Mouse (Mus musculus) heart, postnatal 4 days (tissue): Measurements from ENCODE around the gene Lamc1. TPM values are rescaled to one million over a fixed set of nuclear protein-coding genes. Genes with fewer than 3 reads are reported as not detected.

Source experiments
- DNase-seq: peaks from one replicate; pipeline ENCODE4 v3.0.0; 2021
- total RNA-seq, 2 experiments: library from RNA; stranded (reverse); gene quantifications; 2 replicates each; pipeline ENCODE4 v1.2.3; 2021

Gene Lamc1
- total RNA-seq, 2 experiments from 2014 or later: 351 to 364 TPM

- DNase-seq: peak; percentile 39
Measured at GRCm38 (mm10) chr1:153185828-153186803, 146.5 kb downstream of the Lamc1 start, which contains the start of gene Lamc2. Gene Lamc2, minus strand, starts transcription at chr1:153186447.

GRCm38 (mm10) chr1:153180586-153181289 is 151.8 kb downstream of the Lamc1 start:
- DNase-seq: no peak

GRCm38 (mm10) chr1:153180160-153180559 is 152.4 kb downstream of the Lamc1 start:
- DNase-seq: no peak

- peak; percentile 90 for DNase-seq
Measured at GRCm38 (mm10) chr1:153174801-153175200, 157.8 kb downstream of the Lamc1 start.

- DNase-seq: peak; percentile 66
Measured at GRCm38 (mm10) chr1:153173276-153173675, 159.3 kb downstream of the Lamc1 start.

GRCm38 (mm10) chr1:153172291-153172731 is 160.3 kb downstream of the Lamc1 start:
- DNase-seq: no peak

GRCm38 (mm10) chr1:153171011-153171410 is 161.6 kb downstream of the Lamc1 start:
- DNase-seq: no peak

Other genes starting within 250 kb of the Lamc1 start
- gene Lamc2, start 146.3 kb downstream of the Lamc1 start, total RNA-seq: 10 to 100 TPM; 14.6 to 20.4 TPM
- not detected for gene Shcbp1l, start 92.4 kb upstream of the Lamc1 start, total RNA-seq
- 100 to 1,000 TPM; 115 to 117 TPM for gene Dhx9, start 154.9 kb upstream of the Lamc1 start, total RNA-seq
- gene Npl, start 217.3 kb upstream of the Lamc1 start, total RNA-seq: 1 to 10 TPM; 2.5 to 3.9 TPM